In genomic region chr5:33201697-33202096, GRCm38 (mm10) we compare ENCODE assay signal across 21 mouse cellular contexts.
"Had no signal": no experiment of that assay in that cellular context is flagged by ENCODE, and none has a peak within 500 bp of the region (broad histone marks: within the 10 kb centered on the region; RNA-seq: fewer than 3 reads in every experiment).

No protein-coding gene starts in this region.

- H3K9ac ChIP-seq: lung, embryonic 15.5 days; midbrain, embryonic 12.5 days; neural tube, embryonic 13.5 days; neural tube, embryonic 15.5 days; stomach, embryonic 15.5 days had no signal

- H3K4me1 ChIP-seq: lung, embryonic 15.5 days; neural tube, embryonic 13.5 days; neural tube, embryonic 15.5 days had no signal

- H3K4me2 ChIP-seq: lung, embryonic 15.5 days; midbrain, embryonic 12.5 days; neural tube, embryonic 13.5 days; neural tube, embryonic 15.5 days; stomach, embryonic 15.5 days had no signal

- H3K9me3 ChIP-seq: lung, embryonic 15.5 days; midbrain, embryonic 10.5 days; midbrain, embryonic 12.5 days; neural tube, embryonic 13.5 days; neural tube, embryonic 15.5 days; stomach, embryonic 15.5 days had no signal

- H3K27me3 ChIP-seq: lung, embryonic 15.5 days; stomach, embryonic 15.5 days had no signal

- H3K4me3 ChIP-seq: lung, embryonic 15.5 days; midbrain, embryonic 10.5 days; midbrain, embryonic 12.5 days; myocyte; neural tube, embryonic 13.5 days; neural tube, embryonic 15.5 days; stomach, embryonic 15.5 days had no signal

- H3K36me3 ChIP-seq: lung, embryonic 15.5 days; midbrain, embryonic 10.5 days; midbrain, embryonic 12.5 days; neural tube, embryonic 13.5 days; neural tube, embryonic 15.5 days; stomach, embryonic 15.5 days had no signal

- DNase-seq: lung, adult 2 months; lung, postnatal 14 days; lung, postnatal 4 days; midbrain, embryonic 14.5 days; retina, postnatal 1 day; right cerebral cortex, adult 18-20 months; right cerebral cortex, postnatal 25 days; right cerebral cortex, postnatal 4 days; thymus, adult 2 months; thymus, postnatal 25 days; thymus, postnatal 4 days had no signal

- H3K27ac ChIP-seq: lung, embryonic 15.5 days; midbrain, embryonic 10.5 days; midbrain, embryonic 12.5 days; neural tube, embryonic 13.5 days; neural tube, embryonic 15.5 days; stomach, embryonic 15.5 days; stomach, postnatal 0 days had no signal

- ATAC-seq: lung, postnatal 0 days; midbrain, embryonic 16.5 days had no signal
